Mouse (Mus musculus): Measurements from ENCODE around the gene BC025920. TPM values are rescaled to one million over a fixed set of nuclear protein-coding genes. Genes with fewer than 3 reads are reported as not detected.

The BC025920 gene
- polyA plus RNA-seq, 1 experiment from 2014 or later = 0.69 TPM

DNA sequence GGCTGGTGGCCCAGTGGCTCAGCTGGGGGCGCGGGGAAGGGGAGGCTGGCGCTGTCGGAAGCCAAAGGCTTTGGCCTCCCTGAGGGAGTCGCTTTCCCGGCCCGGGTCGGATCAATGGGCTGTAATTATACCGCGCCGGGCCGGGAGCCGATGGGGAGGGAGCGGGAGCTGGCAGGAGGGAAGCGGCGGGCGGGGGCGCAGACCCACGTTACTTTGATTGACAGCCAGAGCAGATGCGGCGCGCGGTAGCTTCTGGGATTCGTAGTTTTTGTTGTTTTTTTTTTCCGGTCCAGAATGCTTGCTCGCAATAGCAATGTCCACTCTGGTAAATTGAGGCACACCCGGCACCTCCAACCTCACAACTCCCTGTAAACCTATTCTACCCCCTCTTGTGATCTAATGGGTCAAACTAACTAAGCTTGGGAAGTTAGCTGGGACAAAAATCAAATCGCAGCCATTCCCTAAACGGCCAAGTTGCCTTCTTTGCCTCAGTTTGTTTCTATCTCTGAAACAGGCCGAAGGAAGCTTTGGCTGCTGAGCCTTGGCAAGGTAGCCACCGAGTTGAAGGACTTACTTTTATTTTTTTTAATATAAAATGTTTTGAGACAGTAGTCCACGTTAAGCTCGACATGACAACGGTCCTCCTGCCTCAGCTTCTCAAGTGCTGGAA lies 35.1 kb upstream of the BC025920 start:
- under 1% methylated on average over 34 of the region's 34 CpGs for WGBS
- peaks cover 10% of the 10 kb centered on the region; the same call in 1 of the 2 replicates for H3K36me3 ChIP-seq (ENCODE audit: control insufficient read depth, insufficient read depth, low read length)
- no peak overlapping the region for H3K9ac ChIP-seq (replicated peaks; ENCODE audit: low read depth, low read length)
- peak overlapping the region; percentile 30 for H3K4me3 ChIP-seq (ENCODE audit: low read depth, low read length)
- no peaks in the 10 kb centered on the region for H3K27me3 ChIP-seq (ENCODE audit: control insufficient read depth, insufficient read depth, low read length)
- peak; percentile 56 for ATAC-seq (ENCODE audit: insufficient number of reproducible peaks, insufficient read depth, low FRiP score, low read depth)
- peak overlapping the region; percentile 86 for H3K27ac ChIP-seq (ENCODE audit: low read length)
- no peaks in the 10 kb centered on the region for H3K9me3 ChIP-seq (ENCODE audit: control insufficient read depth, low read depth, low read length)
- peaks cover 49% of the 10 kb centered on the region for H3K4me1 ChIP-seq (ENCODE audit: control insufficient read depth, insufficient read depth, low read length)
- peak overlapping the region; percentile 70 for H3K4me2 ChIP-seq (replicated peaks; ENCODE audit: low read depth, low read length)

GRCm38 (mm10) chr10:81571501-81571876 lies 34.6 kb upstream of the BC025920 start:
- Histone ChIP-seq H3K27me3 (ENCODE audit: control insufficient read depth, insufficient read depth, low read length) (no peaks in the 10 kb centered on the region), H3K4me3 (ENCODE audit: low read depth, low read length) (peak overlapping the region; percentile 30), H3K36me3 (ENCODE audit: control insufficient read depth, insufficient read depth, low read length) (0 out of 2 replicates have a peak, but pooled peaks cover 5% of the 10 kb centered on the region), H3K9me3 (ENCODE audit: control insufficient read depth, low read depth, low read length) (no peaks in the 10 kb centered on the region), H3K4me1 (ENCODE audit: control insufficient read depth, insufficient read depth, low read length) (peaks cover 51% of the 10 kb centered on the region), H3K4me2 (replicated peaks; ENCODE audit: low read depth, low read length) (peak overlapping the region; percentile 70), H3K27ac (ENCODE audit: low read length) (peak overlapping the region; percentile 83), H3K9ac (replicated peaks; ENCODE audit: low read depth, low read length) (no peak overlapping the region)
- WGBS = under 1% methylated on average over 18 of the region's 18 CpGs
- ATAC-seq (ENCODE audit: insufficient number of reproducible peaks, insufficient read depth, low FRiP score, low read depth) = peak; percentile 91

GRCm38 (mm10) chr10:81572133-81572671 lies 33.9 kb upstream of the BC025920 start:
- peak overlapping the region; percentile 45 for H3K4me2 ChIP-seq (replicated peaks; ENCODE audit: low read depth, low read length)
- peak overlapping the region; percentile 76 for H3K27ac ChIP-seq (ENCODE audit: low read length)
- no peak for ATAC-seq (ENCODE audit: insufficient number of reproducible peaks, insufficient read depth, low FRiP score, low read depth)
- H3K4me1 ChIP-seq (ENCODE audit: control insufficient read depth, insufficient read depth, low read length) = peaks cover 51% of the 10 kb centered on the region
- no peak overlapping the region; the same call in 1 of the 2 replicates for H3K9ac ChIP-seq (replicated peaks; ENCODE audit: low read depth, low read length)
- no peaks in the 10 kb centered on the region for H3K36me3 ChIP-seq (ENCODE audit: control insufficient read depth, insufficient read depth, low read length)
- no peaks in the 10 kb centered on the region for H3K27me3 ChIP-seq (ENCODE audit: control insufficient read depth, insufficient read depth, low read length)
- H3K9me3 ChIP-seq (ENCODE audit: control insufficient read depth, low read depth, low read length) = no peaks in the 10 kb centered on the region
- H3K4me3 ChIP-seq (ENCODE audit: low read depth, low read length) = peak overlapping the region; percentile 20
- WGBS = 11% methylated on average over 9 of the region's 9 CpGs

GRCm38 (mm10) chr10:81572975-81573374 lies 33.1 kb upstream of the BC025920 start:
- H3K27me3 ChIP-seq (ENCODE audit: control insufficient read depth, insufficient read depth, low read length) = no peaks in the 10 kb centered on the region
- H3K4me3 ChIP-seq (ENCODE audit: low read depth, low read length) = no peak overlapping the region
- H3K9ac ChIP-seq (replicated peaks; ENCODE audit: low read depth, low read length) = no peak overlapping the region
- H3K9me3 ChIP-seq (ENCODE audit: control insufficient read depth, low read depth, low read length) = no peaks in the 10 kb centered on the region
- ATAC-seq (ENCODE audit: insufficient number of reproducible peaks, insufficient read depth, low FRiP score, low read depth) = no peak
- H3K4me2 ChIP-seq (replicated peaks; ENCODE audit: low read depth, low read length) = no peak overlapping the region
- H3K27ac ChIP-seq (ENCODE audit: low read length) = peak overlapping the region; percentile 76; the same call in 1 of the 2 replicates
- no peaks in the 10 kb centered on the region for H3K36me3 ChIP-seq (ENCODE audit: control insufficient read depth, insufficient read depth, low read length)
- 18% methylated on average over 9 of the region's 9 CpGs for WGBS
- peaks cover 47% of the 10 kb centered on the region for H3K4me1 ChIP-seq (ENCODE audit: control insufficient read depth, insufficient read depth, low read length)

GRCm38 (mm10) chr10:81574081-81575056 lies 31.7 kb upstream of the BC025920 start, which contains the start of gene Tle2:
Gene Tle2, plus strand, starts transcription at chr10:81574561.
- Histone ChIP-seq H3K36me3 (ENCODE audit: control insufficient read depth, insufficient read depth, low read length) (no peaks in the 10 kb centered on the region), H3K4me3 (ENCODE audit: low read depth, low read length) (peak within 1 kb of the TSS; percentile 60), H3K27ac (ENCODE audit: low read length) (peak within 1 kb of the TSS; percentile 27; the same call in 1 of the 2 replicates), H3K4me2 (replicated peaks; ENCODE audit: low read depth, low read length) (peak within 1 kb of the TSS; percentile 89), H3K9ac (replicated peaks; ENCODE audit: low read depth, low read length) (peak within 1 kb of the TSS; percentile 50), H3K9me3 (ENCODE audit: control insufficient read depth, low read depth, low read length) (no peaks in the 10 kb centered on the region), H3K4me1 (ENCODE audit: control insufficient read depth, insufficient read depth, low read length) (peaks cover 35% of the 10 kb centered on the region), H3K27me3 (ENCODE audit: control insufficient read depth, insufficient read depth, low read length) (no peaks in the 10 kb centered on the region)
- 23% methylated on average over 10 of the region's 10 CpGs for WGBS
- ATAC-seq (ENCODE audit: insufficient number of reproducible peaks, insufficient read depth, low FRiP score, low read depth) = no peak

DNA sequence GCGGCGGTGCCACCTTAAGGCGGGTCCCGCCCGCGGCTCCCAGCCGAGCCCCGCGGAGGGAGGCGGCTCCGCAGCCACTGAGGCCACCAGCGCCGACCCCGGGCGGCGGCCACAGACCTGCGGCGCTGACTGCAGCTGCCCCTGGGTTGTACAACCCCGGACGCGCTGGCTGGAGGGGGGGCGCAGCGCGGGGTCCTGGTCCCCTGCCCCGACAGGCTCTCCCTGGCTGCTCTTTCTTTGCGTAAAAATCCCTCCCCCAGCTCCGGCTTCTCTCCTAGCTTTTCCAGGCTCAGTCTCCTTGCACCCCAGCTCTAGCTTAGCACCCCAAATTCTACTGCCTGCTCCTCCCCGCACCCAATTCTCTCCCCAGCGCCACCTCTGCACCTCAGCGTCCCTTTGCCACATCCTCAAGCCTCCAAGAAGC lies 30.9 kb upstream of the BC025920 start:
- no peak for ATAC-seq (ENCODE audit: insufficient number of reproducible peaks, insufficient read depth, low FRiP score, low read depth)
- Histone ChIP-seq H3K4me2 (replicated peaks; ENCODE audit: low read depth, low read length) (peak overlapping the region; percentile 89), H3K4me1 (ENCODE audit: control insufficient read depth, insufficient read depth, low read length) (peaks cover 26% of the 10 kb centered on the region), H3K4me3 (ENCODE audit: low read depth, low read length) (peak overlapping the region; percentile 60), H3K27me3 (ENCODE audit: control insufficient read depth, insufficient read depth, low read length) (no peaks in the 10 kb centered on the region), H3K36me3 (ENCODE audit: control insufficient read depth, insufficient read depth, low read length) (no peaks in the 10 kb centered on the region), H3K27ac (ENCODE audit: low read length) (peak overlapping the region; percentile 27; the same call in 1 of the 2 replicates), H3K9me3 (ENCODE audit: control insufficient read depth, low read depth, low read length) (no peaks in the 10 kb centered on the region), H3K9ac (replicated peaks; ENCODE audit: low read depth, low read length) (peak overlapping the region; percentile 50)
- WGBS = under 1% methylated on average over 23 of the region's 30 CpGs

GRCm38 (mm10) chr10:81575695-81576094 lies 30.4 kb upstream of the BC025920 start:
- Histone ChIP-seq H3K4me2 (replicated peaks; ENCODE audit: low read depth, low read length) (peak overlapping the region; percentile 89), H3K4me3 (ENCODE audit: low read depth, low read length) (peak overlapping the region; percentile 60), H3K27ac (ENCODE audit: low read length) (peak overlapping the region; percentile 27; the same call in 1 of the 2 replicates), H3K9ac (replicated peaks; ENCODE audit: low read depth, low read length) (peak overlapping the region; percentile 50; the same call in 1 of the 2 replicates), H3K4me1 (ENCODE audit: control insufficient read depth, insufficient read depth, low read length) (peaks cover 25% of the 10 kb centered on the region), H3K9me3 (ENCODE audit: control insufficient read depth, low read depth, low read length) (no peaks in the 10 kb centered on the region), H3K36me3 (ENCODE audit: control insufficient read depth, insufficient read depth, low read length) (no peaks in the 10 kb centered on the region), H3K27me3 (ENCODE audit: control insufficient read depth, insufficient read depth, low read length) (no peaks in the 10 kb centered on the region)
- whole genome bisulfite sequencing = 2% methylated on average over 6 of the region's 6 CpGs
- ATAC-seq (ENCODE audit: insufficient number of reproducible peaks, insufficient read depth, low FRiP score, low read depth) = no peak

GRCm38 (mm10) chr10:81579967-81580366 lies 26.1 kb upstream of the BC025920 start:
- no peak overlapping the region for H3K4me3 ChIP-seq (ENCODE audit: low read depth, low read length)
- no peak overlapping the region for H3K27ac ChIP-seq (ENCODE audit: low read length)
- 0 out of 2 replicates have a peak, but pooled peaks cover 3% of the 10 kb centered on the region for H3K36me3 ChIP-seq (ENCODE audit: control insufficient read depth, insufficient read depth, low read length)
- H3K9me3 ChIP-seq (ENCODE audit: control insufficient read depth, low read depth, low read length) = no peaks in the 10 kb centered on the region
- peaks cover 6% of the 10 kb centered on the region for H3K4me1 ChIP-seq (ENCODE audit: control insufficient read depth, insufficient read depth, low read length)
- WGBS = 79% methylated on average over 4 of the region's 4 CpGs
- H3K9ac ChIP-seq (replicated peaks; ENCODE audit: low read depth, low read length) = no peak overlapping the region
- no peak for ATAC-seq (ENCODE audit: insufficient number of reproducible peaks, insufficient read depth, low FRiP score, low read depth)
- H3K4me2 ChIP-seq (replicated peaks; ENCODE audit: low read depth, low read length) = no peak overlapping the region
- H3K27me3 ChIP-seq (ENCODE audit: control insufficient read depth, insufficient read depth, low read length) = no peaks in the 10 kb centered on the region
